Mouse (Mus musculus) liver, embryonic 14.5 days (tissue): ENCODE measurements around the gene Nup188.

ENCODE experiments used
- CTCF ChIP-seq: IDR thresholded peaks from 2 replicates; pipeline ENCODE4 v1.5.1; 2016; ENCODE audit warnings: antibody characterized with exemption, low read depth, control low read depth
- EP300 ChIP-seq: IDR thresholded peaks from 2 replicates; pipeline ENCODE4 v1.6.1; 2016; ENCODE audit warnings: antibody characterized with exemption, low read depth

- TF ChIP-seq EP300: no peak
- peak; percentile 13; the same call in 1 of the 2 replicates for TF ChIP-seq CTCF
Observed at GRCm38 (mm10) chr2:30343601-30344137, 57.5 kb downstream of the Nup188 start.
